25 mouse cellular contexts compared by ENCODE assay signal in genomic region chr15:102195373-102195772, GRCm38 (mm10). TPM values are rescaled to one million over a fixed set of nuclear protein-coding genes. Genes with fewer than 3 reads are reported as not detected.
"Had no signal": no experiment of that assay in that cellular context is flagged by ENCODE, and none has a peak within 500 bp of the region (broad histone marks: within the 10 kb centered on the region; RNA-seq: fewer than 3 reads in every experiment).

No protein-coding gene starts in this region.

- H3K9me3 ChIP-seq: heart, embryonic 13.5 days; heart, embryonic 15.5 days; hindbrain, embryonic 13.5 days; hindbrain, embryonic 15.5 days; limb, embryonic 10.5 days; limb, embryonic 12.5 days; liver, embryonic 13.5 days; liver, embryonic 15.5 days had no signal

- H3K36me3 ChIP-seq: heart, embryonic 15.5 days; hindbrain, embryonic 13.5 days; hindbrain, embryonic 15.5 days; liver, embryonic 13.5 days; liver, embryonic 15.5 days had no signal

- H3K27ac ChIP-seq: heart, adult 2 months; heart, embryonic 13.5 days; heart, embryonic 15.5 days; hindbrain, embryonic 13.5 days; hindbrain, embryonic 15.5 days; hindbrain, postnatal 0 days; layer of hippocampus, adult 2 months; left cerebral cortex, adult 2 months; limb, embryonic 10.5 days; limb, embryonic 12.5 days had no signal

- ATAC-seq: hindbrain, postnatal 0 days; intestine, postnatal 0 days; liver, postnatal 0 days had no signal

- H3K9ac ChIP-seq: heart, embryonic 13.5 days; heart, embryonic 15.5 days; hindbrain, embryonic 13.5 days; hindbrain, embryonic 15.5 days; limb, embryonic 12.5 days; liver, embryonic 13.5 days; liver, embryonic 15.5 days; liver, postnatal 0 days had no signal

- H3K4me3 ChIP-seq: heart, adult 2 months; heart, embryonic 13.5 days; heart, embryonic 15.5 days; hindbrain, embryonic 13.5 days; hindbrain, embryonic 15.5 days; layer of hippocampus, adult 2 months; left cerebral cortex, adult 2 months; limb, embryonic 10.5 days; limb, embryonic 12.5 days; liver, embryonic 13.5 days; liver, embryonic 15.5 days had no signal

- DNase-seq: gastrocnemius, postnatal 14 days; gastrocnemius, postnatal 36 days; heart, adult 11 months; heart, adult 2 months; heart, postnatal 14 days; heart, postnatal 36 days; kidney, adult 8-10 months; kidney, postnatal 10 days; kidney, postnatal 4 days; liver; liver, embryonic 13.5 days; liver, postnatal 0 days had no signal

- H3K27me3 ChIP-seq: heart, embryonic 13.5 days; heart, embryonic 15.5 days; hindbrain, embryonic 13.5 days; hindbrain, embryonic 15.5 days; limb, embryonic 12.5 days; liver, embryonic 13.5 days; liver, embryonic 15.5 days had no signal

- H3K4me2 ChIP-seq: heart, embryonic 11.5 days; heart, embryonic 13.5 days; heart, embryonic 15.5 days; hindbrain, embryonic 13.5 days; hindbrain, embryonic 15.5 days; limb, embryonic 12.5 days; liver, embryonic 11.5 days; liver, embryonic 13.5 days; liver, embryonic 15.5 days had no signal

- H3K4me1 ChIP-seq: heart, embryonic 15.5 days; hindbrain, embryonic 15.5 days had no signal

RNA-seq across cellular contexts. Expression of gene Soat2, which starts 45.0 kb away (rescaled TPM):
- polyA plus RNA-seq: hindbrain, embryonic 13.5 days; limb, embryonic 12.5 days had no signal
